Mouse (Mus musculus) myocyte (in vitro differentiated cells): Measurements from ENCODE around the gene Epsti1. TPM values are rescaled to one million over a fixed set of nuclear protein-coding genes. Genes with fewer than 3 reads are reported as not detected.

Experiments used
- H3K27me3 ChIP-seq: one replicate; pipeline ENCODE4 v1.6.1; 2011; ENCODE audit not compliant: control insufficient read depth, insufficient read depth, insufficient read length
- H3K36me3 ChIP-seq: one replicate; pipeline ENCODE4 v1.6.1; 2011; ENCODE audit not compliant: control insufficient read depth, insufficient read depth
- H3K4me2 ChIP-seq: one replicate; pipeline ENCODE4 v1.6.1; 2011; ENCODE audit warnings: low read depth, control low read depth
- H3K4me3 ChIP-seq: one replicate; pipeline ENCODE4 v1.5.1; 2011; ENCODE audit warnings: mild to moderate bottlenecking, control low read depth, moderate library complexity
- H3K79me2 ChIP-seq: one replicate; pipeline ENCODE4 v1.6.1; 2011; ENCODE audit not compliant: control insufficient read depth, insufficient read depth
- H3ac ChIP-seq: one replicate; pipeline ENCODE4 v1.6.1; 2011; ENCODE audit not compliant: control insufficient read depth, insufficient read length
- CEBPB ChIP-seq: IDR thresholded peaks from 2 replicates; pipeline ENCODE4 v1.6.1; 2011; ENCODE audit warnings: mild to moderate bottlenecking, moderate library complexity; ENCODE audit not compliant: poor library complexity, insufficient read depth, severe bottlenecking
- E2F4 ChIP-seq: IDR thresholded peaks from one replicate; pipeline ENCODE4 v1.6.1; 2011; ENCODE audit warnings: mild to moderate bottlenecking, control low read depth, moderate library complexity; ENCODE audit not compliant: insufficient read depth
- MAX ChIP-seq: IDR thresholded peaks from one replicate; pipeline ENCODE4 v1.6.1; 2011; ENCODE audit warnings: low read depth, mild to moderate bottlenecking, control low read depth
- MYOD1 ChIP-seq, 3 experiments: IDR thresholded peaks; one replicate each; pipeline ENCODE4 v1.6.1; 2011; ENCODE audit warnings: control low read depth in 2 of 3, low read depth in 2 of 3, mild to moderate bottlenecking in 2 of 3, moderate library complexity in 1 of 3; ENCODE audit not compliant: insufficient read length in 2 of 3, control insufficient read depth in 1 of 3
- MYOG ChIP-seq, 3 experiments: IDR thresholded peaks; one replicate each; pipeline ENCODE4 v1.6.1; 2011; ENCODE audit warnings: control low read depth in 2 of 3, low read depth in 2 of 3, mild to moderate bottlenecking in 2 of 3; ENCODE audit not compliant: insufficient read length in 2 of 3, control insufficient read depth in 1 of 3, insufficient read depth in 1 of 3
- POLR2A ChIP-seq: IDR thresholded peaks from one replicate; pipeline ENCODE4 v1.6.1; 2011; ENCODE audit warnings: low read depth, mild to moderate bottlenecking, control low read depth, moderate library complexity; ENCODE audit not compliant: insufficient read length
- POLR2AphosphoS2 ChIP-seq: IDR thresholded peaks from one replicate; pipeline ENCODE4 v1.6.1; 2011; ENCODE audit warnings: low read depth, control low read depth; ENCODE audit not compliant: insufficient read length
- REST ChIP-seq: IDR thresholded peaks from one replicate; pipeline ENCODE4 v1.6.1; 2011; ENCODE audit warnings: mild to moderate bottlenecking, control low read depth, moderate library complexity; ENCODE audit not compliant: insufficient read depth, insufficient read length
- SRF ChIP-seq: IDR thresholded peaks from one replicate; pipeline ENCODE4 v1.6.1; 2011; ENCODE audit warnings: low read depth; ENCODE audit not compliant: control insufficient read depth, insufficient read length
- TCF12 ChIP-seq: IDR thresholded peaks from one replicate; pipeline ENCODE4 v1.6.1; 2011; ENCODE audit warnings: mild to moderate bottlenecking, control low read depth; ENCODE audit not compliant: poor library complexity, insufficient read depth, severe bottlenecking
- TCF3 ChIP-seq: IDR thresholded peaks from one replicate; pipeline ENCODE4 v1.6.1; 2011; ENCODE audit warnings: low read depth, control low read depth; ENCODE audit not compliant: insufficient read length
- USF1 ChIP-seq: IDR thresholded peaks from one replicate; pipeline ENCODE4 v1.6.1; 2011; ENCODE audit warnings: low read depth, mild to moderate bottlenecking, control low read depth, moderate library complexity
- polyA plus RNA-seq: library from polyadenylated mRNA; unstranded; fragments of >200 nt; fragmentation: generic; extraction: Trizol; gene quantifications from one replicate; pipeline ENCODE4 v1.2.1, GENCODE M21; 2012; ENCODE audit warnings: missing spikeins

Epsti1 gene
- polyA plus RNA-seq, 1 experiment: 0.07 TPM

- H3K79me2 ChIP-seq: no peaks in the 10 kb centered on the region
- H3K4me3 ChIP-seq: no peak overlapping the region
- no peak for TF ChIP-seq MAX
- TF ChIP-seq TCF12: no peak
- no peak for TF ChIP-seq SRF
- no peak for TF ChIP-seq TCF3
- no peak for TF ChIP-seq USF1
- TF ChIP-seq REST: no peak
- no peak for TF ChIP-seq MYOG (IDR thresholded peaks at IDR 0.05; ENCODE audit: control insufficient read depth in 1 of 3, insufficient read depth in 1 of 3, insufficient read length in 2 of 3, low read depth in 2 of 3)
- TF ChIP-seq POLR2A: no peak
- no peak for TF ChIP-seq E2F4
- no peak for TF ChIP-seq MYOD1 (IDR thresholded peaks at IDR 0.05; ENCODE audit: control insufficient read depth in 1 of 3, insufficient read length in 2 of 3, low read depth in 2 of 3)
- TF ChIP-seq POLR2AphosphoS2: no peak
- no peak for TF ChIP-seq CEBPB
- H3K36me3 ChIP-seq: no peaks in the 10 kb centered on the region
- no peak overlapping the region for H3K4me2 ChIP-seq
- no peaks in the 10 kb centered on the region for H3K27me3 ChIP-seq
- no peak overlapping the region for H3ac ChIP-seq
Observed at GRCm38 (mm10) chr14:77906586-77906985, 2.5 kb downstream of the Epsti1 start.

DNA sequence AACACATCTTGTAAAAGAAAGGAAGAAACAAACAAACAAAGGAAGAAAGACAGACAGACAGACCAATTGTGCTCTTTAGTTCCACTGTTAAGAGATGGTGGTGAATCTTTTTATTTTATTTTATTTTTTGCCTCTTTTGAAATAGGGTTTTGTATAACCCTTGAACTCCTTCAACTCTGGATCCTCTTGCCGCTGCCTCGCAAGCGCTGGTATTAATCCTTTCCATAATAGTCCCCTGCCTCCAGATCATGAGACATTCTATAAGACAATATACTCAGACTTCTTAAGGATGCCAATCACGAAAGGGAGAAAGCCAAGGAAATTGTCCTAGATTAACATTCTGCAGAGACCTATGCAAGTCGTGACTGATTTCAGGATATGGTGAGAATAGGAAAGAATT, 11.7 kb downstream of the Epsti1 start:
- Histone ChIP-seq H3ac (no peak overlapping the region), H3K4me3 (no peak overlapping the region), H3K36me3 (no peaks in the 10 kb centered on the region), H3K79me2 (no peaks in the 10 kb centered on the region), H3K27me3 (no peaks in the 10 kb centered on the region), H3K4me2 (no peak overlapping the region)
- TF ChIP-seq POLR2A: no peak
- TF ChIP-seq E2F4: no peak
- TF ChIP-seq CEBPB: no peak
- no peak for TF ChIP-seq TCF3
- TF ChIP-seq TCF12: no peak
- TF ChIP-seq MYOD1 (IDR thresholded peaks at IDR 0.05; ENCODE audit: control insufficient read depth in 1 of 3, insufficient read length in 2 of 3, low read depth in 2 of 3): no peak
- TF ChIP-seq SRF: no peak
- no peak for TF ChIP-seq MYOG (IDR thresholded peaks at IDR 0.05; ENCODE audit: control insufficient read depth in 1 of 3, insufficient read depth in 1 of 3, insufficient read length in 2 of 3, low read depth in 2 of 3)
- TF ChIP-seq REST: no peak

DNA sequence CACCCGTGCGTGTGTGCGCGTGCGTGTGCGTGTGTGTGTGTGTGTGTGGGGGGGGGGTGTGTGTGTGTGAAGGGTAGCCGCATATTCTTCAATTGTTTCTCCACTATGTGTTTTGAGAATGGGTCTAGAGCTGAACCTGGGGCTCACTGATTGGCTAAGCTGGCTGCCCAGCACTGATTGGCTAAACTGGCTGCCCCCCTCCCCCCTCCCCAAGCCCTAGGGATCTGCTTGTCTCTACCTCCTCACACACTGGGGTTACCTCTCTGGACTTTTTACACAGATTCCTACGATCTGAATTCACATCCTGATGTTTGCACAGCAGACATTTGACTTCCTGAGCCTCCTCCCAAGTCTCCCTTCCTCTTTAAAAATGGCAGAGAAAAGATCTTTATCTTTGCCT, 17.6 kb downstream of the Epsti1 start:
- no peaks in the 10 kb centered on the region for H3K27me3 ChIP-seq
- no peak overlapping the region for H3K4me3 ChIP-seq
- H3K4me2 ChIP-seq: no peak overlapping the region
- no peaks in the 10 kb centered on the region for H3K36me3 ChIP-seq
- TF ChIP-seq MYOD1 (IDR thresholded peaks at IDR 0.05; ENCODE audit: control insufficient read depth in 1 of 3, insufficient read length in 2 of 3, low read depth in 2 of 3) (no peak), REST (no peak), POLR2A (no peak), SRF (no peak), E2F4 (no peak), MYOG (IDR thresholded peaks at IDR 0.05; ENCODE audit: control insufficient read depth in 1 of 3, insufficient read depth in 1 of 3, insufficient read length in 2 of 3, low read depth in 2 of 3) (no peak), USF1 (no peak), MAX (no peak), CEBPB (no peak), TCF3 (no peak), POLR2AphosphoS2 (no peak), TCF12 (no peak)
- H3K79me2 ChIP-seq: no peaks in the 10 kb centered on the region
- H3ac ChIP-seq: no peak overlapping the region

DNA sequence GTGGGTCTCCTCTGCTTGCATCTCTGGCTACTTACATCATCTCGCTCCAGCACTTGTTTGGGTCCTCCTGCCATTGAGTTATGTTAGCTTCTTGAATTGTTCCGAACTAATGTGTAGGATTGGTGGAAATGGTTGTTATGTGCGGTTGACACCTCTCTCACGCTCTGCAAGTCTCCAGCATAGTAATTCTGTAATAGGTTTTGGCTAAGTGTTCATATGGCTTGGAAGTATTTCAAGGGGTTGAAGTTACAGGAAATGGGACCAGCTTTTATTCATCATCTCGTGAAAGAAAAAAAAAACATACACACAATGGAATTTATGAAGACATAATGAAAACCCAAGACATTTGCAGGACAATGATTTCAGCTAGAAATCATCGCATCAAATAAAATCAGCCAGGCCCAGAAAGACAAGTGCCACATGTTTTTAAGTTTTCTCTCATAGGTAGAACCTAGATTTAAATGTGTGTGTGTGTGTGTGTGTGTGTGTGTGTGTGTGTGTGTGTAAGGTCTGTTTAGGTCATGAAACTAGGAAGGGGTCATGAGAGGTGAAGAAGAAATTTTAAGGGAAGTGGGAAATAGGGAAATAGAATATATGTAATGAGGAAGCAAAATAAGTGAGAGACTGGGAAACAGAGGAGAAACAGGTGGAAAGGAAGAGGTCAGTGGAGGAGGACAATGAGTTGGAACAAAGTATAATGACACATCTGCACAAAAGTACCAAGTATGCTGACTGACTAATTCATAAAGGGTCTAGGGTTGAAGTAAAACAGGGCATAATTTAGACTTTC, 19.2 kb downstream of the Epsti1 start:
- H3K27me3 ChIP-seq: no peaks in the 10 kb centered on the region
- H3ac ChIP-seq: no peak overlapping the region
- H3K4me3 ChIP-seq: no peak overlapping the region
- H3K36me3 ChIP-seq: no peaks in the 10 kb centered on the region
- no peak for TF ChIP-seq SRF
- TF ChIP-seq CEBPB: no peak
- TF ChIP-seq REST: no peak
- no peak for TF ChIP-seq MYOD1 (IDR thresholded peaks at IDR 0.05; ENCODE audit: control insufficient read depth in 1 of 3, insufficient read length in 2 of 3, low read depth in 2 of 3)
- no peak for TF ChIP-seq MAX
- TF ChIP-seq TCF3: no peak
- TF ChIP-seq POLR2A: no peak
- TF ChIP-seq MYOG (IDR thresholded peaks at IDR 0.05; ENCODE audit: control insufficient read depth in 1 of 3, insufficient read depth in 1 of 3, insufficient read length in 2 of 3, low read depth in 2 of 3): no peak
- no peak for TF ChIP-seq TCF12
- TF ChIP-seq USF1: no peak
- TF ChIP-seq POLR2AphosphoS2: no peak
- no peak for TF ChIP-seq E2F4
- no peaks in the 10 kb centered on the region for H3K79me2 ChIP-seq
- no peak overlapping the region for H3K4me2 ChIP-seq

- H3K36me3 ChIP-seq: no peaks in the 10 kb centered on the region
- H3ac ChIP-seq: no peak overlapping the region
- no peak for TF ChIP-seq POLR2A
- no peak for TF ChIP-seq MAX
- TF ChIP-seq TCF3: no peak
- no peak for TF ChIP-seq USF1
- no peaks in the 10 kb centered on the region for H3K79me2 ChIP-seq
- no peak overlapping the region for H3K4me3 ChIP-seq
- no peaks in the 10 kb centered on the region for H3K27me3 ChIP-seq
- no peak overlapping the region for H3K4me2 ChIP-seq
Observed at GRCm38 (mm10) chr14:77925414-77925813, 21.4 kb downstream of the Epsti1 start.
